Mouse (Mus musculus) ES-Bruce4 (cell line): Measurements from ENCODE around the gene Nkiras2. TPM values are rescaled to one million over a fixed set of nuclear protein-coding genes. Genes with fewer than 3 reads are reported as not detected.

Experiments
- H3K27ac ChIP-seq: 2 replicates; pipeline ENCODE4 v1.5.1; 2012; ENCODE audit warnings: low read length, inconsistent platforms; ENCODE audit not compliant: insufficient read depth
- H3K27me3 ChIP-seq: 2 replicates; pipeline ENCODE4 v1.6.1; 2012; ENCODE audit warnings: mild to moderate bottlenecking, low read length, inconsistent platforms; ENCODE audit not compliant: control insufficient read depth, poor library complexity, insufficient read depth, severe bottlenecking
- H3K36me3 ChIP-seq: 2 replicates; pipeline ENCODE4 v1.6.1; 2012; ENCODE audit warnings: inconsistent platforms, mild to moderate bottlenecking, low read length, moderate library complexity; ENCODE audit not compliant: control insufficient read depth, poor library complexity, insufficient read depth, severe bottlenecking
- H3K4me1 ChIP-seq: one replicate; pipeline ENCODE4 v1.8.1; 2011; ENCODE audit warnings: low read length; ENCODE audit not compliant: control insufficient read depth, insufficient read depth
- H3K4me3 ChIP-seq: 2 replicates; pipeline ENCODE4 v1.5.1; 2011; ENCODE audit warnings: low read depth, mild to moderate bottlenecking, low read length
- H3K9ac ChIP-seq: 2 replicates; pipeline ENCODE4 v1.6.1; 2012; ENCODE audit warnings: low read depth, mild to moderate bottlenecking, inconsistent platforms; ENCODE audit not compliant: poor library complexity, severe bottlenecking
- H3K9me3 ChIP-seq: replicated peaks from 2 replicates; pipeline ENCODE4 v1.6.1; 2012; ENCODE audit warnings: mild to moderate bottlenecking, low read length, inconsistent platforms; ENCODE audit not compliant: control insufficient read depth, poor library complexity, insufficient read depth, severe bottlenecking
- CTCF ChIP-seq: IDR thresholded peaks from one replicate; pipeline ENCODE4 v1.8.1; 2011; ENCODE audit warnings: low read depth, low read length
- EP300 ChIP-seq: IDR thresholded peaks from 2 replicates; pipeline ENCODE4 v1.6.1; 2011; ENCODE audit warnings: low read depth, low read length; ENCODE audit not compliant: insufficient read depth
- POLR2A ChIP-seq: IDR thresholded peaks from one replicate; pipeline ENCODE4 v1.8.1; 2011; ENCODE audit warnings: low read length; ENCODE audit not compliant: insufficient read depth
- polyA plus RNA-seq: library from polyadenylated mRNA; stranded (reverse); fragments of >200 nt; gene quantifications from 2 replicates; pipeline ENCODE4 v1.2.4, GENCODE M21; 2011; ENCODE audit warnings: low read depth; ENCODE audit not compliant: missing spikeins, insufficient read depth, insufficient read length

The Nkiras2 gene
- polyA plus RNA-seq, 1 experiment: 29.1 TPM

DNA sequence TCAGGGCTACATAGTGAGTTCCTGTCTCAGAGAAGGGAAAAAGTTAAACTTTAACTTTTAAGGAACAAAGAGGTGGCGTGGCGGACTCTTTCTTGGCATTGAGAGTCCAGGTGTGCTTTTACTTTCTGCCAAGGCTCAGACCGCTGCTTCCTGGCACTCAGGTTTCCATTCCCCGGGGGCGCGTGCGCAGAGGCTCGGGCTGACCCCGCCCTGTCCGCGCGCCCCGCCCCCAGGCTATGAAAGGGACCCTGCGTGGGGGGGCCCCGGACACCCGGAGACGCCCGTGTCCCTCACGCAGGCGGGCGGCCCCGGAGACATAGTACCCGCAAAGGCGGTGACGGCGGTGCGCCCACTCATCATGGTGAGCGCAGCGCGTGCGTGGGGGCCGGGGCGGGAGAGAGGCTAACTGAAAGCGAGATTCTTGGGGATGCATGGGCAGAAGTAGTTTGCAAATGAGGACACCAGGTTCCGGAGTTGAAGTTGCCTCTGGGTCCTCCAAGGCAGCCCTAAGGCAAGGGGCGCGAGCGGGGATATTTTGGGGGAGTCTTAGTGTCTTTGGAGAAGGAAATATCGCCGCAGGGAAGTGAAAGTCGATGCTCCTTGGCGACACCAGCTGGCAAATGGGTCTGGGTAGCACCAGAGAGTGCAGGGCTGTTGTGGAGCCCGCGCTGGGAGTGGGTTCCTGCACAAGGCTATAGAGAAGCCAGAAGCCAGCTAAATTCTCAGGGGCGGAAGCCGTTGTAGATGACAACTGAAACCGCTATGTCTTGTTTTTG is 44.1 kb upstream of the Nkiras2 start, which contains the start of gene Cnp:
TSS of gene Cnp (plus strand) at position 197 of the 776 bp plus-strand sequence.
- no peaks in the 10 kb centered on the region for H3K9me3 ChIP-seq
- no peaks in the 10 kb centered on the region for H3K36me3 ChIP-seq
- no peak for TF ChIP-seq CTCF
- H3K27ac ChIP-seq: no peak within 1 kb of the TSS
- H3K27me3 ChIP-seq: no peaks in the 10 kb centered on the region
- H3K4me1 ChIP-seq: no peaks in the 10 kb centered on the region
- peak within 1 kb of the TSS; percentile 57 for H3K4me3 ChIP-seq
- peak within 1 kb of the TSS; percentile 59 for H3K9ac ChIP-seq

GRCm38 (mm10) chr11:100575484-100575855 is 43.6 kb upstream of the Nkiras2 start:
- H3K27ac ChIP-seq: no peak overlapping the region
- H3K27me3 ChIP-seq: no peaks in the 10 kb centered on the region
- no peaks in the 10 kb centered on the region for H3K36me3 ChIP-seq
- H3K4me1 ChIP-seq: no peaks in the 10 kb centered on the region
- TF ChIP-seq POLR2A: no peak
- no peak for TF ChIP-seq CTCF
- TF ChIP-seq EP300: no peak
- peak overlapping the region; percentile 57; the same call in 1 of the 2 replicates for H3K4me3 ChIP-seq
- no peaks in the 10 kb centered on the region for H3K9me3 ChIP-seq
- peak overlapping the region; percentile 59; the same call in 1 of the 2 replicates for H3K9ac ChIP-seq

- H3K36me3 ChIP-seq: no peaks in the 10 kb centered on the region
- TF ChIP-seq EP300 (no peak), POLR2A (no peak), CTCF (no peak)
- H3K9me3 ChIP-seq: no peaks in the 10 kb centered on the region
- no peak overlapping the region for H3K27ac ChIP-seq
- no peak overlapping the region for H3K9ac ChIP-seq
- no peak overlapping the region for H3K4me3 ChIP-seq
- H3K4me1 ChIP-seq: no peaks in the 10 kb centered on the region
- no peaks in the 10 kb centered on the region for H3K27me3 ChIP-seq
These were observed 42.8 kb upstream of the Nkiras2 start for GRCm38 (mm10) chr11:100576256-100576655.

GRCm38 (mm10) chr11:100577852-100578599 is 41.0 kb upstream of the Nkiras2 start:
- no peaks in the 10 kb centered on the region for H3K9me3 ChIP-seq
- no peak overlapping the region for H3K9ac ChIP-seq
- no peaks in the 10 kb centered on the region for H3K4me1 ChIP-seq
- H3K27ac ChIP-seq: no peak overlapping the region
- TF ChIP-seq EP300 (no peak), POLR2A (no peak), CTCF (no peak)
- peaks cover 16% of the 10 kb centered on the region for H3K36me3 ChIP-seq
- H3K4me3 ChIP-seq: no peak overlapping the region
- no peaks in the 10 kb centered on the region for H3K27me3 ChIP-seq

DNA sequence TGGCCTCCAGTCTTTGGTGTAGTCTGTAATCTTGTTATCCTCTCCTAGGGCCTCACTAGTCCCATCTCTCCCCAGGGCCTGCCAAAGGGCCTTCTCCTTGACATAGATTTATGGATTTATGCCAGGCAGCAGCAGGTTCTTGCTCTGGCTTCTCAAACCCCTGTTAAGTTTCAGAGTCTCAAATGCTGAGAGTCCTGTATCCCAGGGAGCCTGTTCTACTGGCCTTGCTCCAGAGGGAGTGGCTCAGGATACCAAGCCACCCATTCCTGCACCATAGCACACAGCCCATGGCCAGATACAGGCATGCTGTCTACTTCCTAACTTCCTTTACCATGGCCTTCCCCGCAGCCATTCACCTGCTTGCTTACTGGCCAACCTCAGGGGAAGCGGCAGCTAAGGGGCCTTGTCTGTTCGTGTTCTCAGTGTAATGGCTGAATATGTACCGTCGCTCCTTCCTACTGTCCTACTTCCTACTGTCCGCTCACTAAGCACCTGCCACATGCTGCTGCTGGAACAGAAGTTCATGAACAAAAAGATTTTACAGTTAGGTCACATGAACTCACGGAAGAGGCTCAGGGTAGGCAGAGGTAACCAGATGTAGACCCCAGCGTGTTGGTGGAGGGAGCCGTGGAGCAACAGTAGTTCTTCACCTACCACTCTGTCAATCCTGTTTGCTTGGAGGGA is 39.8 kb upstream of the Nkiras2 start:
- H3K4me3 ChIP-seq: no peak overlapping the region
- H3K36me3 ChIP-seq: peaks cover 28% of the 10 kb centered on the region
- H3K27ac ChIP-seq: no peak overlapping the region
- H3K9ac ChIP-seq: no peak overlapping the region
- no peaks in the 10 kb centered on the region for H3K9me3 ChIP-seq
- H3K27me3 ChIP-seq: no peaks in the 10 kb centered on the region
- no peaks in the 10 kb centered on the region for H3K4me1 ChIP-seq
- TF ChIP-seq POLR2A (no peak), CTCF (no peak), EP300 (no peak)
